Mouse (Mus musculus) cerebellum, postnatal 4 days (tissue): ENCODE data around the gene Hist1h3g.
"Not testable (repeated sequence)": the region's sequence is repeated elsewhere in the genome, so short reads cannot be mapped to it uniquely, and the experiment has no call there.

Experiments used
- DNase-seq, 2 experiments: peaks; one replicate each; pipeline ENCODE4 v3.0.0; 2022; ENCODE audit warnings: low spot score in 2 of 2, mixed read lengths in 1 of 2

Gene Hist1h3g

DNA sequence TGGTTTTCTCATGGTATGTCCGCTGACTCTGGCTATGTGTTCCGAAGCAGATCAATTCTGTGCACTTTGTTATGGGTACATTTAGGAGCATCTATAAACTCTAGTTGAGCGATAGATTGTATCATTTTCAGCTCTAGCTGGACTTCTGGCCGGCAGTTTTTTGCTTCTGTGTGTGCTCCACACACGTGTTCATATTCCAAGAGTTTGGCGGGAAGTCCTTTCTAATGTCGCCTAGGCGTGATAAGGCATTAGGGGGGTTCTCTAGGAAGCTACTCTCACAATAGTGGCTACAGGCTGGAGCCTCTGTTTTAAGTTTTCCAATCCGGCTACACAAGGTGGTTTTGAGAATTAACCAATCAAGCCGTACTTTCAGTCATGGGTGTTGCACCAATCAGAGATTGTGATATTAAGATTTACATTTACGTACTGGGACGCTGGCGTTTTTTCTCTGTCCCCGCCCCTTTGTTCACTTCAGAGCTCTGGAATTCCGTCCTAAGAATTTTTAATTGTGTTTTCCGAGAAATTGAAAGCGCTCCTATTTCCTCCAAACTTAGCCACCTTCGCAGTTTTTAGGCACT lies 20.7 kb downstream of the Hist1h3g start:
- DNase-seq = peak; percentile 21 to 41

DNA sequence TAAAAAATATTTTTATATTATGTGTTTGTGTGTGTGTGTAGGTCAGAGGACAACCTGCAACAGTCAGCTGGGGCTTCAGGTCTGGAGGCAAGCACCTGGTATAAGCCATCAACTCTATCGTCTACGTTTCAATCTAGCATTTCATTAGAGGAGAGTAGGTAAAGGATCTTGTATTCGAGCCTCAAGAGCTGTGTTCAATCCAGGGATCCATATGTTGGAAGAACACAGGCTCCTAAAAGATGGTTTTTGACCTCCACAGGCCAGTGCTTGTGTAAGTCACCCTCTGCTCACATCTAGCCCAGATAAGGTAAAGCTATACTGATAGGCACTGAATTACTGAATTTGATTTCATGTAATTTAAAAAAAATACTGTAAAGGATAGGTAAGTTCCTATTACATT lies 21.7 kb downstream of the Hist1h3g start:
- DNase-seq = no peak

DNA sequence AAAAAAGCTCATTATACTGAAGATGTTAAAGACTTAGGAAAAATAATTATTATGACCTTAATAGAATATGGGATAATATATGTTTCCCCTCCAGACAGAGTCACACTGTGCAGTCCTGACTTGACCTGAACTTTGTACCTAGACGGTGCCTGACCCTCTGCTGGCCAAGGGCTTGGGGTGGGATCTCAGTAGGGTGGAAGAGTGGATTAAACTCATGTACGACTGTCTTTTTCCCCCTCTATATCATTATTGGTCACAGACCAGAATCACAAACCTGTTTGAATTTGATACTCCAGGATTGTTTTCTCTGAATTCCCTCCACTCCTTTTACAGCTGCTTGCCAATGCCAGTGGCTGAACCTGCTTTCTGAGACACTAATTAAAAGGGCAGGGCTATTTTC lies 25.5 kb downstream of the Hist1h3g start:
- not testable (repeated sequence) for DNase-seq

DNA sequence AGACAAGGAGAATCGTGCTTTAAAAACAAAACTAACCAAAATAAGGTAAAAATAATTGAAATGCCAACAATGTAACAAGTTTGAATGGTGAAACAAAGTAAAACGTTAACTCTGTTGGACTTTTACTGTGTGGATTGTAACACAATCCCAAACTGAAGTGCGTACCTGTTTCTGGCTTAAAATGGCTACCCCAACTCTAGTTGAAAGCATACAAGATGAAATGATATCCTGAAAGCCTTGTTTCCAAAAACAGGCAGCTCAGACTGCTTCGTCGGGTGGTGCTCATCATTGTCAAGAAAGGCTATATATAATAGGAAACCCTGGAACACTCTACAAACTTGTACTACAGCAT lies 26.3 kb downstream of the Hist1h3g start:
- DNase-seq = not testable (repeated sequence)

DNA sequence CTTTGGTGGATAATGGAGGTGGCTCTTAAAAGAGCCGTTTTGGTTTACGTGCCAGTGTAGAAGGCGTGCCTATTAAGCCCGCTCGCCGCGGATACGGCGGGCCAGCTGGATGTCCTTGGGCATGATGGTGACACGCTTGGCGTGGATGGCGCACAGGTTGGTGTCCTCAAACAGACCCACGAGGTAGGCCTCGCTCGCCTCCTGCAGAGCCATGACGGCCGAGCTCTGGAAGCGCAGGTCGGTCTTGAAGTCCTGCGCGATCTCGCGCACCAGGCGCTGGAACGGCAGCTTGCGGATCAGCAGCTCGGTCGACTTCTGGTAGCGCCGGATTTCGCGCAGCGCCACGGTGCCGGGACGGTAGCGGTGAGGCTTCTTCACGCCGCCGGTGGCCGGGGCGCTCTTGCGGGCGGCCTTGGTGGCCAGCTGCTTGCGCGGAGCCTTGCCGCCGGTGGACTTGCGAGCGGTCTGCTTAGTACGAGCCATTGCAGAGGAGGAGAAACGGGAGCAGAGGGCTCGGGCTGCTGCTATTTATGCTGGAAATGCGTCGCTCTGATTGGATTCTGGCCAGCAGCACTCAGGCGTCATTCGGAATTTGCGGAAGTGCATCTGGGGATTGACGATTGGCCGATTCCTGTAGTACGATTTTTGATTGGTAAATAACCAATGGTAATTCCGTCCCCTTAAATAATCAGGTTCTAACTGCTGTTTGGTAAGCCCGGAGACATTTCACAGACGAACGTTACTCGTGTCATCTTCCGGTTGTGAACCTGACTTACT lies 26.8 kb downstream of the Hist1h3g start, which contains the start of gene Hist1h3e:
Hist1h3e (minus strand) TSS at position 487 of the 777 bp plus-strand sequence.
- peak; percentile 83 to 94 for DNase-seq

DNA sequence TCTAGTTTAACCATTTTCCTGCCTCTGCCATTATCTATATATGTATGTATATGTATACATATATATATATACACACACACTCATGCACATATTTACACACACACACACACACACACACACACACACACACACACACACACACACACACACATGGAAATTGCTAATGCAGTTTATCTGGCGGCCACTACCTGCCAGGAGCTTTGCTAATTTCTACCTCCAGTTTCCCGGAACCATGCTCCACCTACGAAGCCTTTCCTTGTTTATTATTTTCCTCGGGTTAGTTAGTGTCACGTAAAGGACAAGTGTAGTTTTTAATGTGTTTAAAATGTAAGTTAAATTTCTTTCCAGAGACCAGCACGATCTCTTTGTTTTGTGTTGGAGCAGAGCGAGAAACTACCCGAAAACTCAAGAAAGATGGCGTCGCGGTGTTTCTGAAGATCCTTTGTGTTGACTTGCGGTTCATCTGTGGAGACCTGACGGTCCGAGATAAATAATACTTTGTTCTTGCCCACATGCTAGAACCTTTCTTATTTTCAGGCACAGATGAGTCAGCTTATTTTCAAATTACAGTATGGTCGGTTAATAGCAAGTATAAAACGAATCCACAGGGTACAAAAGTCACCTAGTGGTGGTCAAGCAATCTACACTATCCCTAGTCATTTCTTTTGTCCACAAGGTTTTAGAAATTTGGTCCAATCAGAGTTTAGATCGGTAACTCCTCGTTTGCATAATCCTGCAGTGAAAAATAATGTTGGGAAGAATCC lies 27.7 kb downstream of the Hist1h3g start:
- no peak for DNase-seq

DNA sequence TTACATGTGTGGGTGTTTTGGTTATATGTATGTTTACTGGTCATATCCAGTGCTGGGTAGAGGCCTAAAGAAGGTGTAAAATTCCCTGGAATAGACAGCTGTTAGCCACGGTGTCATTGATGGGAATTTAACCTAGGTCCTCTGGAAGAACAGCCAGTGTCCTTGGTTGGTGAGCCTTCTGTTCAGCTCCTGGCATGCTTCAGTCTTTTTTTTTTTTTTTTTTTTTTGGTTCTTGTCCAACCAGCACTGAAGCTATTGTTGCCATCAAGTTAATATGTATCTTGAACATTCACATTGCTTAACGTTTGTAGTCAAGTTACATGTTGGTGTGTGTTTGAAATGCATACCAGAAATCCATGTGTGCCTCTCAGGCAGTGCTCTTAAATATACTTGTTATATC lies 29.3 kb downstream of the Hist1h3g start:
- DNase-seq = no peak

DNA sequence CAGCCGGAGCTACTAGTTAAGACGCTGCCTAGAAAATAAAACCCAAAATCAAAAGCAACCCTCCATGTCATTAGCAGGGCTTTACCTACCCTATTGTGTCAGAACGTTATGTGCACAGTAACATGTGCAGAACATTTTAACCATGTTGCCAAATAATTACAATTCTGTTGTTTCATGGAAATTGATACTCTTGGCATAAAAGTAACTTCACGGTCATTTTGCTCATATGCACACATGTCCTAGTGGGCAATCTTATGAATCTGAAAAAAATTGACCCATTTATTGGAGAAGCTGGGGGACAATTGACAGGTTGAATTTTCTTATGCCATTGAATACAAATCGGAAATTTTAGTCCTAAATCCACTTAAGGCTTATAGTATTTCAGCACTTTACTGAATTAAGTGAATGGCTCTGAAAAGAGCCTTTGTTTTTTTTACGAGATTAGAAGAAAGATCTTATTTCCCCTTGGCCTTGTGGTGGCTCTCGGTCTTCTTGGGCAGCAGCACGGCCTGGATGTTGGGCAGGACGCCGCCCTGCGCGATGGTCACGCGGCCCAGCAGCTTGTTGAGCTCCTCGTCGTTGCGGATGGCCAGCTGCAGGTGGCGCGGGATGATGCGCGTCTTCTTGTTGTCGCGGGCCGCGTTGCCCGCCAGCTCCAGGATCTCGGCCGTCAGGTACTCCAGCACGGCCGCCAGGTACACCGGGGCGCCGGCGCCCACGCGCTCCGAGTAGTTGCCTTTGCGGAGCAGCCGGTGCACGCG lies 35.2 kb downstream of the Hist1h3g start:
- not testable (repeated sequence) for DNase-seq

DNA sequence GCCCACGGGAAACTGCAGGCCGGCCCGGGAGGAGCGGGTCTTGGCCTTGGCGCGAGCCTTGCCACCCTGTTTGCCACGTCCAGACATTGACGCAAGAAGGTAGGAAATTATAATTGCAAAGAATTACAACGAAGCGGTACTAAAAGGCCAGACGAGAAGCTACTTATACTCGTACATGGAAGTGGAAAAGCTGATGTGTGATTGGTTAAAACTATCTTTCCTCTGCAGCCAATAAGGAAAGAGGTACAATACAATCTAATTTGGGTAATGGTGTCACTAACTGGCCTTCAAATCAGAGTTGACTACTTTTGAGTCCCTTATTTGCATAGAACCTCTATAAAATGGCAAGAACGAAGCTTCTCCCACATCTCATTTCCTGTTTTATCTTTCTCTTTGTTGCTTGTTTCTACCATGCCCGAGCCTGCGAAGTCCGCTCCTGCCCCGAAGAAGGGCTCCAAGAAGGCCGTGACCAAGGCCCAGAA lies 35.8 kb downstream of the Hist1h3g start, which contains the start of the genes Hist1h2ae and Hist1h2bg:
Hist1h2ae (minus strand) TSS at position 199 of the 482 bp plus-strand sequence.
Hist1h2bg (plus strand) TSS at position 375 of the 482 bp plus-strand sequence.
- peak; percentile 34 to 61 for DNase-seq

DNA sequence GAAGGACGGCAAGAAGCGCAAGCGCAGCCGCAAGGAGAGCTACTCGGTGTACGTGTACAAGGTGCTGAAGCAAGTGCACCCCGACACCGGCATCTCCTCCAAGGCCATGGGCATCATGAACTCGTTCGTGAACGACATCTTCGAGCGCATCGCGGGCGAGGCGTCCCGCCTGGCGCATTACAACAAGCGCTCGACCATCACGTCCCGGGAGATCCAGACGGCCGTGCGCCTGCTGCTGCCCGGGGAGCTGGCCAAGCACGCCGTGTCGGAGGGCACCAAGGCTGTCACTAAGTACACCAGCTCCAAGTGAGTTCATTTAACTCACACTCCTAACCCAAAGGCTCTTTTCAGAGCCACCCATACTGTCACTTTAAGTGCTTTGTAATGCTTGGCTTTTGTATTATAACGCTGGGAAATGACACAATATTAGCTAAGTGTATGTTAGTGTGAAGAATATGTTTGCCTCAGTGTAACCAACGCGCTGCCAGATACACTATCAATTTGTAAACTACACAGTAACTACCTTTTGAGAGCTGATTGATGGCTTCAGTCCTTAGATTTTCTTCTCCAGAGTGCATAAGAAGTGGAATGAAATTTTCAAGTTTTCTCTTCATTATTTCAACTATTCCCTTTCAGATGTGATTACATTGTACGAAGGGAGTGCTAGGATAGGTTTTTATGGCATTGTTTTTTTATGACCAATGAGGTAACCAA lies 36.4 kb downstream of the Hist1h3g start:
- DNase-seq = not testable (repeated sequence)

DNA sequence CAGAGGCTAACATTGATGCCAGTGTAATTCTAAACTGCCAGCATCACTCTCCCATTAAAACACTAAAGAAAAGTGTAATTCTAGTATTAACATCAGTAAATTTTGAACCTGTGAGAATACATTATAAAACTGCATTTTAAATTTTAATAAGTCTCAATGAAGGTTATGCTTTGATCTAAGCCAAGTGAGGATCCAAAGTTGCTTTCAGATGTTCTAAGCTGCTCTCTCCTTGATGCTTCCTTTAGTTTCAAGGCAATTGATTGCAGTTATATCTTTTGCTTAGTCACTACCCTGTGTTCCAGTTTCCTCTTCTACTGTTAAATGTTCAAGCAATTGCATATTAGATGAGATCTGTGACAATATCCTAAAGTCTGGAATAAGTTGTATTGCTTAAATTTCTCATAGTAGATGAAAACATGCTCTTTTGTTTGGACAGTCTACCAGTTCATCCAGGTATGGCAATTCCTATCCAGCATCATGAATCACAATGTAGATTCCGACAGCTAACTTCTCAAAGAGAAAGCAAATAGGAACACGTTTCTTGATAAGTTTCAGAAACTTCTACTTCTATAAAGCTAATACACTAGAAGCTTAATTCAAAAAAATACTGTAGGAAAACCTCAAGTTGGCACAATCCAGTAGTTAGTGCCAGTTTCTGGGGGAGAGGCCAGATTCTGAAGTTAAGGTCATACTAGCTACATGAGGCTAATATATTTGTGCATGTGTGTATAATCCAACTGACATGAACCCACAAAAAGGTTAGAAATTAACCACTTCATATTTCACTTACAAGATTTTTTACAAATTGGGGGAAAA lies 37.2 kb downstream of the Hist1h3g start:
- no peak for DNase-seq

DNA sequence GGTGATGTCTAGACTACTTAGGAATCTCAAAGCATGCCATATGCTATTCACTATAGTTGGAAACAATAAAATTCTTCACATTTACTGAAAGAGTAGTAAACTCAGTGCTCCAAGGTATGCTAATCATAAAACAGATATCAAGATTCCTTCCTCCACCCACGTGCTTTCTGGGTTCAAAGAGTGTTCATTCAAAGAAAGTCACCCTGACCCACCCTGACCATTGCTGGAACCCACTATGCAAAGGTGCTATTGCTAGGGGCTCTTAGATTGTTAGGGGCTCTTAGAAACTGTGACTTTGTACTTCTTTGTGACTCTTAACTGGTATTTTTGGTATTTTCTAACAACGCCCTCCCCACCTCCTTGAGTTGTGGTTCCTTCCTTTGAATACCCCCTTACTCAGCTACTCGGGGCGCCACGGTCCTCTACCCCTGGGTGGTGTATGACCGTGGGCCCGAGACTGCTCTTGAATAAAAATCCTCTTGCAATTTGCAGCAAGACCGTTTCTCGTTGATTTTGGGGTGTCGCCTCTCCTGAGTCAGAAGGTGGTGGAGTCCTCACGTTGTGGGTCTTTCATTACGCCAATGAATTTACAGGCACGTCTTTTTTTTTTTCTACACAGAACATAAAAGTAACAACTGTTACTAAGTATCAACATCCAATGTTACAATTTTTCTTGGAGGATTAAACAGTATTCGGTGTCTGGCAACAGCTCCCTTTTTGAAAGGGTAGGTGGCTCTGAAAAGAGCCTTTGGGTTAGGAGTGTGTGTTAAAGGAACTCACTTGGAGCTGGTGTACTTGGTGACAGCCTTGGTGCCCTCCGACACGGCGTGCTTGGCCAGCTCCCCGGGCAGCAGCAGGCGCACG lies 38.0 kb downstream of the Hist1h3g start:
- not testable (repeated sequence) for DNase-seq

DNA sequence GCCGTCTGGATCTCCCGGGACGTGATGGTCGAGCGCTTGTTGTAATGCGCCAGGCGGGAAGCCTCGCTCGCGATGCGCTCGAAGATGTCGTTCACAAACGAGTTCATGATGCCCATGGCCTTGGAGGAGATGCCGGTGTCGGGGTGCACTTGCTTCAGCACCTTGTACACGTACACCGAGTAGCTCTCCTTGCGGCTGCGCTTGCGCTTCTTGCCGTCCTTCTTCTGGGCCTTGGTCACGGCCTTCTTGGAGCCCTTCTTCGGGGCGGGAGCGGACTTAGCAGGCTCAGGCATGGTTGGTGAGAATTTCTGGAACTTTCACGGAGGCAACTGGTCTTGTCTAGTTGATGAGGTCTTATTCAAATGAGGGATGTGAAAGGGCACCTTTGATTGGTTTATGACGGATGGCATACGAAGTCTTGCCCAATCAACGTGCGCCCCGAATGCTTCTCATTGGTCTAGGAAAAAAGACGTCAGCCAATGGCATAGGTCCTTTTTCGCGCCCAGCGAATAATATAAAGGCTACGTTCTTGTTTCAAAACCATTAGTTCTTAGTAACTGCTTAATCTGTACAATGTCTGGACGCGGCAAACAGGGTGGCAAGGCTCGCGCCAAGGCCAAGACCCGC lies 38.8 kb downstream of the Hist1h3g start, which contains the start of the genes Hist1h2bf and Hist1h2ad:
Hist1h2bf (minus strand) TSS at position 299 of the 627 bp plus-strand sequence.
Hist1h2ad (plus strand) TSS at position 484 of the 627 bp plus-strand sequence.
- peak; percentile 69 to 87 for DNase-seq

DNA sequence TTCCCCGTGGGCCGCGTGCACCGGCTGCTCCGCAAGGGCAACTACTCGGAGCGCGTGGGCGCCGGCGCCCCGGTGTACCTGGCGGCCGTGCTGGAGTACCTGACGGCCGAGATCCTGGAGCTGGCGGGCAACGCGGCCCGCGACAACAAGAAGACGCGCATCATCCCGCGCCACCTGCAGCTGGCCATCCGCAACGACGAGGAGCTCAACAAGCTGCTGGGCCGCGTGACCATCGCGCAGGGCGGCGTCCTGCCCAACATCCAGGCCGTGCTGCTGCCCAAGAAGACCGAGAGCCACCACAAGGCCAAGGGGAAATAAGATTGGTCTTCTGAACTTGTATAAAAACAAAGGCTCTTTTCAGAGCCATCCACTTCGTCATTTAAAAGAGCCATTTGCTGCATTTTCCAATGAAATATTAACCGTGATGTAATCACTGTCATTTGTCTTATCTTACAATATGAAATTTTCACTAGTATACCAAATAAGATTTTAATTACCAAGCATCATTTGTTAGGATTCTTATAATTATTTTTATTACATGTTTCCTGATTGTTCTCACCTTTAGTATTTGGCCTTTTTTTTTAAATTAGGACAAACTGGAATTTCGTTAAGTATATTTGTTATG lies 39.4 kb downstream of the Hist1h3g start:
- not testable (repeated sequence) for DNase-seq

DNA sequence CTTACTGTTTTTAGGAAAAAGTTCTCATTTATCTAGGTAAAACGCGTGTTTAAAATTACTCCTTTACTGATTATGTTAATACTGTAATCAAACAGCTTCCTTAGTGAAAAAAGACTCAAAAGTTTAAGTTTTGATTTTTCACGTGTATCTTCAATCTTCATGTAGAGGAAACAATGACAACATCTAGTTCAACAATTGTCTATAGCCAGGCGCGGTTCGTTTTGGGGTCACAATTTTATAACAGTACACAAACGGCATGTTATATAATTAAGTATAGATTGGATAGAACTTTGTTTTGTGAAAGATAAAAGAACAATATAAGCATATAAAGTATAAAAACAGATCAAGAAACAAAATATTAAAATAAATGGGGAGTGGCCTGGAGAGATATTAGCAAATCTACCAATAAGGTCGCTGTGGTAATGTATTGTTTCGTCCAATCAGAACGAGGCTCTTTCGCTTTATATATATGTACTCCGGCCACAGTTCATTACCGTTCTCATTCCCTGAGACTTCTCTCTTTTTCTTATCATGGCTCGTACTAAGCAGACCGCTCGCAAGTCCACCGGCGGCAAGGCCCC lies 40.1 kb downstream of the Hist1h3g start, which contains the start of gene Hist1h3d:
Hist1h3d (plus strand) TSS at position 493 of the 581 bp plus-strand sequence.
- DNase-seq = no peak

DNA sequence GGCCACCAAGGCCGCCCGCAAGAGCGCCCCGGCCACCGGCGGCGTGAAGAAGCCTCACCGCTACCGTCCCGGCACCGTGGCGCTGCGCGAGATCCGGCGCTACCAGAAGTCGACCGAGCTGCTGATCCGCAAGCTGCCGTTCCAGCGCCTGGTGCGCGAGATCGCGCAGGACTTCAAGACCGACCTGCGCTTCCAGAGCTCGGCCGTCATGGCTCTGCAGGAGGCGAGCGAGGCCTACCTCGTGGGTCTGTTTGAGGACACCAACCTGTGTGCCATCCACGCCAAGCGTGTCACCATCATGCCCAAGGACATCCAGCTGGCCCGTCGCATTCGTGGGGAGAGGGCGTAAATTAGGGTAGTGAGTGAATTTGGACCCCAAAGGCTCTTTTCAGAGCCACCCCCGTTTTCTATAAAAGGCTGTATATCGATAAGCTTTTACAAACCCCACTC lies 40.7 kb downstream of the Hist1h3g start:
- DNase-seq = not testable (repeated sequence)

DNA sequence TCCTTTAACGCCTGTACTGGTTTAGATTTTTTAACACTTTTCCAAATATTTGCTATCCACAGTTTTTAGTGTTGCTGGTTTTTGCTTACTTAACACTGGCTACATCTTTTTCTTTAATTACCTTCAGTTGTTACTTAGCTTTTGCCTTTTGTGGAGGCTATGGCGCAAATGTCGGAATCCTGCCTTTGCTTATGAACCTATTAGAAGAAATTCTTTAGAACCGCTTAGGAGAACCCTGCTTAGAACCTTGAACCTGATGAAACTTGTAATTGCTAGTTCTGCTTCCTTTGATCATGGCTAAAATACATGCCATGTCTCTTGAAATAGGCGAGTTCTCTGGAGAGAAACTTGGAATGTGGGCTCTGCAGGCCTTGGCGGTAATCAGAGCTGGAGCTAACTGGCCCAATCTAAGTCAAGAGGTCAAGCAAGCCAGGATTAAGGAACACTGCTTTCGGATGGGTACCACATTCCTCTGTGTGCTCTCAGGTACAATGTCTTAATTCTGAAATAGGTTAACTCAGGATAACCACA lies 41.2 kb downstream of the Hist1h3g start:
- DNase-seq = no peak
